Mouse (Mus musculus) adrenal gland, adult 2 months (tissue): ENCODE results near the gene Hsd11b1. TPM values are rescaled to one million over a fixed set of nuclear protein-coding genes. Genes with fewer than 3 reads are reported as not detected.

Experiments used
- DNase-seq: peaks from one replicate; pipeline ENCODE4 v3.0.0; 2021
- polyA plus RNA-seq: library from polyadenylated mRNA; depleted of rRNA; stranded (reverse); fragments of >200 nt; gene quantifications from 2 replicates; pipeline ENCODE4 v1.2.3, GENCODE M21; 2012; rRNA removed
- total RNA-seq, 2 experiments: library from RNA; stranded (reverse); gene quantifications; 2 replicates each; pipeline ENCODE4 v1.2.3; 2021

Hsd11b1 gene
- total and polyA plus RNA-seq, 3 experiments, result 56.8 to 135 (median 114) TPM

DNA sequence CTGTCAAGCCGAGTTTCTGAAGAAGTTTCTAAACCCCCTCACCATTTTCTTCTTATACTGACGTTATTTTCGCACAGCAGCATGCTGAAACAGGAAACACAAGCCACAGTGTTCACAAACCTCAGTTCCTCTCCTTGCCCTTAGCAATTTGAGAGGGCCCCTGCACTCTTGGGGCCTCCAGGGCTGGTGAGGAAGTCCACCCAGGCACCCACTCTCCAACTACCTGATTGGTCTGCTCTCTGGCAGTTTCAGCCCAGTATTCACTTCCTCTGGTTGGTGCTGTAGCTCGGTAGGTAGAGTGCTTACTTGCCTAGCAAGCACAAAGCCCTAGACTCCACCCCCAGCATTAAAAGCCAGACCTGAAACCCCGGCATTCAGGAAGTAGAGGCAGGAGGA is 62.5 kb downstream of the Hsd11b1 start, which contains the start of gene Traf3ip3:
Gene Traf3ip3, minus strand, starts transcription at position 321 of the 396 bp plus-strand sequence.
- peak; percentile 12 for DNase-seq

DNA sequence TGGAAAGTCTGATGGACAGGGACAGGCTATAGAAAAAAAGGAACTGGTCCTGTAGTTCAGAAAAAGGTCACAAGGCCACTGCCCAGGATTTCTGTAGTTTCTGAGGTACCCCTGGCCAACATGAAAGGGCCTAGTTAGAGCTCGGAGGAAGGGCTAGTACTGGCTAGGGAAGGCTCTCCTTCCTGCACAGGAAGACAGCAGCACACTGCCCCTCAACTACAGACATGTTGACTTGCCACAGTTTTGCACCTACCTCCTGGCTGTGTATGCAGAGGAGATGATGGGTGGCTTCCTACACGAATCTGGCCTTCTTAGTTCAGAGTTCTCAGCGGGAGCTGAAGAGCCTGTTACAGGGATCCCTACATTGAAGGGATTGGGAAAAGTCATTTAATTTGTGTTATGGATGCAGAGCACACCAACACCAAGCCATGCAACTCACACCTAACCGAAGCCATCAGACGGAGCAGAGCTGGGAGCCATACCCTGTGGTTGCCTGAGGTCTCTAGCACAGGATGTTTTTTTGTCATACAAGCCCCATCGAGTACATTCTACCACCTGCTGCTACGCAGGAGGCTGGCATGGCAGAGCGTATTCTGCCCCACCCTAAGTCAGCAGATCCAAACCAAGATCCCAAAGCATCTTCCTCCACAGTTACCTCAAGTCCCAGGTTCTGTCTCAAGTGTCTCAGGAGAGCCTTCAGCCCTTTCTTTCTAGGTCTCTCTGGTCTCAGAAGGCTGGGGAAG is 63.1 kb downstream of the Hsd11b1 start:
- no peak for DNase-seq

DNA sequence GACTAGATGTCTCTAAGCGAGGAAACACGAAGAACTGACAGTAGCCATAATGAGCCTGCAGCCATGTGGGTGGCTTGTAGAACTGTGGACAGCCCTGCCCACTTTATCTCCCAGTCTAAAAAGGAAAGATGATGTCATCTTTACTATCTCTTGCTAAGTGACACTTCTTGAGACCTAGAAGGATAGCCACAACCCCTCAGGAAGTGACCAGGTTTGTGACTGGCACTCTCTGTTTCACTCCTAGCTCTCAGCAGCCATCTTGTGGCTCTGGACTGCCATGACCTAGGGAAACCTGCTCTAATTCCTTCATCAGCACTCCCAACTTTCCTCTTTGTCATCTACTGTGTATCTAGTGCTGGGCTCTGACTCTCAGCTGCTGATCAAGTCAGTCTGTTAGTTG is 65.6 kb downstream of the Hsd11b1 start:
- DNase-seq, result no peak

DNA sequence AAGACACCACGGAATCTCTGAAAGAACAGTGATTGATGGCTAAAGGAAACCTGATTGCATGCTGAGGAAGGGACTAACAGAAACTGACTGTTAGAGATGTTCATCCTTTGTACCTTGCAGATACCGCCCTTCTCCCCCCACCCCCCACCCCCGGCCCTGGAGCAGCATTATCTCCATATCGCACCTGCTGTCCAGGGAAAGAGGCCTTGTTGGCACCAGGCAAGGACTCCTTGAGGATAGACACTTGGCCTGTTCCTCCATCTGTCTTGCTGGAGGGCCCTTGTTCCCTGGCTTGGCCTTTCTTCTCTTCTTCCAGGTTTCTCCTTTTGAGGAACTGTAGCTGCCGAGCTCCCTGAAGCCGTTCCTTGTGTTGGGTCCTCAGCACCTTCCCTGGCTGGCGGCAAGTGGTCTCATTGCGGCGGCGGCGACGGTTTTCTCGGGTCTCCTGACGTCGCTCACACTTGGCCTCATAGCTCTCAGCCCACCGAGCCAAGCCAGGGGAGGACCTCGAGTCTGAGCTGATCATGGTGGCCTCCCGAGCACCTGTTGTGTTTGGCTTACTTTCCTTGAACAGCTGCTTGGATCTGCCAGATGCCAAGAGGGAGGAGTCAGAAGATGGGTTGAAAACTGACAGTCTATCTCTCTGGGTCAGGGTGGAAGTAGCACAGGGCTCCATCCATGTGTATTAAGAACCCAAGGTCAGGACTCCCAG is 66.2 kb downstream of the Hsd11b1 start:
- DNase-seq, result no peak

DNA sequence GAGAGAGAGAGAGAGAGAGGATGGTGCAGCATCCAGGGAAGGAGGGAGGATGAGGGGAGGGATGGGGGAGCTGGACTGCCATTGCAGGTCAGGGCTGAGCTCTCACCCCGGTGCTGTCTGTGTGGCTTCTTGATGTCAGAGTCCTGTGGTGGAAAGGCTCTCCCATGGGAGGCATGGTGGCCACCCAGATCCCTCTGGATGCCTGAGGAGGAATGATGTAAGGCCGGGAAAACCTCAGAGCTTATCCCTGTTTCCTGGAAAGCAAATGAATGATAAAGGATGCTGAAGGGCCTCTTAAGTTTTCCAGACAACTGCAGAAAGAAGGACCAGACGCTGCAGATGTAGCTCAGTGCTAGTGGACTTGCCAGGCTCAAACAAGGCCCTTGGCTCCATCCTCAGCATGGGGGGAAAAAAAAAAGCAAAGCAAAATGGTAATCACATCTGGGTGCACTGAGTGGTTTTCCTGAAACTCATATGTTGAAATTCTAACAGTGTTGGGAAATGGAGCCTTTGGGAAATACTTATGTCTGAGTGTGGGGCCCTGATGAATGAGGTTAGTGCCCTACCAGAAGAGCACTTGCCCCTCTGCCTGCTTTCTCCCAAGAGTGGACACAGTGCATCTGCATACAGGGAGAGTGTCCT is 68.6 kb downstream of the Hsd11b1 start:
- DNase-seq, result no peak

DNA sequence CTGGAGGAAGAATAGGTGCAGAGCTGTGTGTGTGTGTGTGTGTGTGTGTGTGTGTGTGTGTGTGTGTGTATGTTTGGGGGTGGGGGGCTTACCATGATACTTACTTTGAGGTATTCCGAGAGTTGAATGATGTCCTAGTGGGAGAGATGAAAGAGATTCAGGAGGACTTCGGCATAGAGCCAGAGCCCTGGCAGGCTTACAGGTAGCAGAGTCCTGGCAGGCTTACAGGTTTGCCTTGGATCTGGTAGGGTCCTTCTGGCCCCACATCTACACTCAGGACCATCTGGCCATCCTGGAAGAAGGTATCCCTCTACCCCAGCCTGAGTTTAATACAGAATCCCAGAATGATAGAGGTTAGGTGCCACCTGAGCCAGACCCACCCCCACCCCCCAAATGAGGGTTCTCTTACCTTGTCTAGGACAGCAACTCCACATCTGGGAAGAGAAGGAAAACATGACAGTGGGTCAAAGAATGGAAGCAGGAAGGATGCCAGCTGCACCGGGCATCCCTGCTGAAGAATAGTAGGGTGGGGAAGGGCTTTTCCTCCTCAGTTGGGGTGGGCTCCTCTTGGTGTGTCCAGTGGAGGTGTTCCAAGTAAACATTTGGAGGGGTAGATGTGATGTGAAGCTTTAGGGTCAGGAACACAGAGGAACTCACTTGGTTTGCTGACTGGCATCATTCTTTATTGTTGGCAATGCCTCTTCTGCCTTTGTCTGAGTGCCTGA is 69.3 kb downstream of the Hsd11b1 start:
- DNase-seq, result no peak

DNA sequence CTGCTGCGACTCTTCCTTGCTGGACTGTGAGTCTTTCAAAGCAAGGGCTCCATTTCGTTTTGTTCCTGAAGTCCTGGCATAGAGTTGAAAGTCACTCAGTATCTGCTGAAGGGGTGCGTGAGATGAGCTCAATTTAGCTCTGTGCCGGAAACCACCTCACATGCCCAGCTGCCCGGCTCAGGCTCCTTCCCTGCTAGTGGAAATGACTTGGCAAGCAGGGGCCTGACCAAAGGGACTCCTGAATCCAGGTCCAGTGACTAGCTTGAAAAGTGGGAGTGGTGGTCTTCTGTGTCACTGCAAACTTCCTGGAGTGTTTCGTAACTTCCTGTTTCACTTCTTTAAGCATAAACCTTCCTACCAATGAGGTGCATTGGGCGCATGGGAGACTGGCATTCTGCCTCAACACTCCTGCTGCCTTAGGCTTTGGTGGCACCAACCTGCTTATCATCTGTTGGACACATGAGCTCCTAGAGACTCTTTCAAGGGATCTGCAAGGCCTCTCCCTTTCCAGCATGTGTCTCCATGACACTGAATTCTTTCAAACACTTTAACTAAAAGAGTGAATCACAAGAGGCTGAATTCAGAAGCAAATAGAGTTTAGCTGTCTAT is 72.1 kb downstream of the Hsd11b1 start:
- DNase-seq, result no peak

DNA sequence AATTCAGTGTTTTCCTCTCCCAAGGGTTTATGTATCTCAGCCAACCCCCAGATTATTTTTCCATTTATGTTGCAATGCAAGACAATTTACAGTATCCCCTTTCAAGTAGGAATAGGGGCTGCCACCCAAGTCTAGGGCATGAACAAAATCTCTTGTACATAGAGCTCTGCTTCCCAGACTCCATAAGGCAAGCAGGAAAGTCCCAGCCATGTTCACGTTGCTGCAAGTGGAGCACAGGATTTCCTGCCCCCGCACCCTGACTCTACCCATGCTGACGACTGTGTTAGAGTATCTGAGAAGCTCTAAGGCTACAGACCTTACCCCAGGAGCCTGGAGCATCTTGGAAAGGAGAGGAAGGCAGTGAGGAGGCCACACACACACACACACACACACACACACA is 74.1 kb downstream of the Hsd11b1 start:
- DNase-seq, result no peak

DNA sequence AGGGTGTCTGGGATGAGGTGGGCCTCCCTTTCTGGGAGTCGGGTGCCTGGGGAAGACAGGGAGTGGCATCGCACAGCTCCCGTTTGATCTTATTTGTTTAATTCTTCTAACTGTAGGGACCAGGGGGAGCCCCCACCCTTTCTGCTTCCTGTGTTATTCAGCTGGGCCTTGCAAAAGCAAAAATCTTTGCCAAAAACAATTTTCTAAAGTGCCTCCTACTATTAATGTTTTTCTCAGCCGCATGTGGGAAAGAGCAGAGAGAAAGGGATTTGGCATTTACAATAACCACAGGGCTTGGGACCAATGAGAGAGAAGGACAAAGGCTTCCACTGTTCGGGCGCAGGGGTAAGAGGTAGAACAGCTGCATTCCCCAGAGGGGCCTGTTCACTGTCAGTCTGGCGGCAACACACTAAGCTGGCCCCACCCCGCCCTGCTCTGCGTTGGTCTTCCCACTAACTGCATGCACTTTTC is 74.7 kb downstream of the Hsd11b1 start:
- peak; percentile 14 for DNase-seq

DNA sequence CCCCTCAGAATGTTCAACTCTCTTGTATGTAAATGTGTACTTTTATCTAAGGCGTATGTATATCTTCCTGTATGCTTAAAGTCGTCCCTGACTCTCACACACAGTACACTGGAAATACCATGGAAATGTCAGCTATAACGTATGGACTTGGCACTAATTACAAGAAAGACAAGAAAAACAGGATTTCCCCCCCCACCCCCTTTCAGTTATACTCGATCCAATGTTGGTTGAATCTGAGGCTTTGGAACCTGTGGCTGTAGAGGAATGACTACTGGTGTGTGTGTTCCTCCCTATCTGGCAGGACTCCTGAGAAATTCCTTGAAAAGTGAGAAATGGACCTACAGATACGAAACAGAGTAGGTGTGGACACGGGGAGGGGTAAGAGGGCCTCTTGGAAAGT is 75.6 kb downstream of the Hsd11b1 start:
- no peak for DNase-seq

DNA sequence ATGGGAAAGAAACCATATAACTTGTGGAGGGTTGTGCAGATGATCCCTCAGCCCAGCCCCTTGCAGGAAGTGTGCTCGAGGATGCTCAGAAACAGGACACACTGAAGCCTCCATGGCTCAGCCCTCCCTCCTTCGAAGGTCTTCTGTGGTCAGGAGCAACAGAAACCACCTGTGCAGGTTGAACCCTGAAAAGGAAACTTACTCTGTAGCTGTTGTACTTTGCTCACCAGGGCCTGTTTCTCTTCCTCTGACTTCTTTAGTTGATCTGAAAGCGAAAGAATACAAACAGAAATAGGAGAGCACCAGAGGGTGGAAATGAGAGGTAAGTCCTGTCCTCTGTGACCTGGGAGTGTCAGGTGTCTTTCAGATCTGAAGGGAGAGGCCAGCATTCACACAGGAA is 82.8 kb downstream of the Hsd11b1 start:
- DNase-seq, result no peak

DNA sequence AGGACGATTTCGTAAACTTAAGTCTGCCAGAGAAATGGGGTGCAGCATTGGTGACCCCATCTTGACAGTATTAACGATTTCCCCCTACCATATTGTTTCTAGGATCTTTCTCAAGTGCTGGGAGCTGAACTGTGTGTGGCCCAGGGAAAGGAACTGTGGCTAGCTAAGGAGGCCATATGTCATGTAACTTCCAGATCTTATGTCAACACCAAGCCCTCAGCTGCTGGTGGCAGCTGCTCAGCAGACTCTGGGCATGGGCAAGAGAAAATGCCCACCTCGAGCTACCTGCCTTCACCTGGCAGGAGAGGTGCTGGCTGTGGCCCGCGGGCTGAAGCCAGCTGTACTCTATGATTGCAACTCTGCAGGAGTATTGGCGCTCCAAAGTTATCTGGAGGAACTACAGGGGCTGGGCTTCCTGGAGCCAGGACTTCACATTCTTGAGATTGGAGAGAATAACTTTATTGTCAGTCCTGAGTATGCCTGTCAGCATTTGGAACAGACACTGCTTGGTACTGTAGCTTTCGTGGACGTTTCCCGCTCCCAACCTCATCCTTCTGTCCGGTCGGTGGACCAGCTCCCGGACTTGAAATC is 89.6 kb downstream of the Hsd11b1 start:
- no peak for DNase-seq

DNA sequence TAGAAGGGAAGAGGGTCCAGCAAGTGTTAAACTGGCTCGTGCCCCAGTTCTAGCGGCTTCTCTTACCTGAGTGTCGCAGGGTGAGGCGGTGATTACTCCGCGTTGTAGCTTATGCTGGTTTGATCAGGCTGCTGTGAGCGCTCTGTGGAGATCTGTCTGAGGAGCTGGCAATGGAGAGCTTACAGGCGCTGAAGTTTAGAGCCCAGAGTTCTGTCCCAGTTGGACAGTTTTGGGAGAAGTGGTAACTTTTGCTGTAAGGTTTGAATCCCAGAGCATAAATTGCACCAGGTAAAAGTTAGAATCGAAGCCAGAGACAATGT is 90.1 kb downstream of the Hsd11b1 start:
- DNase-seq, result no peak

DNA sequence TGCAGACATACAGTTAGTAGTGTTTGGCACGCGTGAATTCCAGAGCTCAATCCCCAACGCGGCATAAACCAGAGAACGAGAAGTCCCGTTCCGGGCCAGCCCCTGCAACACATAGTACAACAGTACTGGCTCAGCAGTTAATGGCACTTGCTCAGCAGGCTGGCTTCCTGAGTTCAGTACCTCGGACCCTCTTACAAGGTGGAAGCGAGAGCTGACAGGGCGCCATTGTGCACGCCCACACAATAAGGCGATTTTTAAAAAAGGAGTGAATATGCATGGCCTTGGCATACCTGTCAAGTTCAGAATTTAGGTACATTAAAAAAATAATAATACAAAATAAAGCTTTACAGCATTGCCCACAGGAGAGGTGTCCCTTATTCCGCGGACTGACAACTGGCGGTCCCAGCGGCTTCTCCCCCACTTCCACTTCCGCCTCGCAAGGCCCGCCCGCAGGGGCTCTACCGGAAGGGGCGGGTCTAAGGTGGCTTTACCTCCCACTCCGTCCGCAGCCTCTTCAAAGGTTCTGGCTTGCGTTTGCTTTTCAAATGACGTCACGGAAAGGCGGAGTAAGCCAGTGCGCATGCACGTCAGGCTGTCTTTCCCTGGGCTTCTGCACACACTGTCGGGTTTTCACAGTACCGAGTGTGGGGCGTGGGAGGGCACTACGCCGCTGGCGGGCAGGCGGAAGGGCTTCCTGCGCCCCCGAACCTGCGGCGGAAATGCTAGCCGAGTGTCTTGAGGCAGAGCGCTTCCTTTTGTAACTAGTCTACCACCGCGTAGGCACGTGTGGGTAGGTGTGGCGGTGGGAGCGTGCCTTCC is 90.7 kb downstream of the Hsd11b1 start:
- peak; percentile 97 for DNase-seq

Other genes starting within 250 kb of the Hsd11b1 start
- 1 to 10 TPM; 8.3 to 8.7 TPM for gene Syt14, start 228.3 kb downstream of the Hsd11b1 start, total RNA-seq
- 0.93 and 1.4 TPM in 2 replicates for gene Syt14, start 228.3 kb downstream of the Hsd11b1 start, polyA plus RNA-seq
- gene Diexf, start 133.8 kb downstream of the Hsd11b1 start, total RNA-seq, result 10 to 100 TPM; 11.1 to 19.0 TPM
- 10.6 and 12.9 TPM in 2 replicates for gene Diexf, start 133.8 kb downstream of the Hsd11b1 start, polyA plus RNA-seq
- under 1 TPM; 0.31 to 0.49 TPM for gene Irf6, start 111.0 kb downstream of the Hsd11b1 start, total RNA-seq
- gene Irf6, start 111.0 kb downstream of the Hsd11b1 start, polyA plus RNA-seq, result 0.09 and 0.51 TPM in 2 replicates
- 1 to 10 TPM; 1.4 to 3.2 TPM for gene A130010J15Rik, start 96.0 kb downstream of the Hsd11b1 start, total RNA-seq
- 1.8 and 2.1 TPM in 2 replicates for gene A130010J15Rik, start 96.0 kb downstream of the Hsd11b1 start, polyA plus RNA-seq
- gene Traf3ip3, start 62.4 kb downstream of the Hsd11b1 start, total RNA-seq, result 1 to 10 TPM; 1.1 to 3.3 TPM
- 0.15 and 0.75 TPM in 2 replicates for gene Traf3ip3, start 62.4 kb downstream of the Hsd11b1 start, polyA plus RNA-seq
- 1 to 10 TPM in 1 of 2 experiments, under 1 TPM in 1; 0.69 to 2.3 TPM for gene Lamb3, start 56.4 kb downstream of the Hsd11b1 start, total RNA-seq
- gene Lamb3, start 56.4 kb downstream of the Hsd11b1 start, polyA plus RNA-seq, result 0.30 and 0.31 TPM in 2 replicates
- gene G0s2, start 9.1 kb upstream of the Hsd11b1 start, total RNA-seq, result 100 to 1,000 TPM; 156 to 178 TPM
- 182 and 309 TPM in 2 replicates for gene G0s2, start 9.1 kb upstream of the Hsd11b1 start, polyA plus RNA-seq
- not detected for gene Camk1g, start 106.2 kb upstream of the Hsd11b1 start, total RNA-seq
- gene Camk1g, start 106.2 kb upstream of the Hsd11b1 start, polyA plus RNA-seq, result 0.29 and 0.42 TPM in 2 replicates